Mouse (Mus musculus) brown adipose tissue, adult 24 weeks (tissue): ENCODE measurements around the gene Sms. TPM values are rescaled to one million over a fixed set of nuclear protein-coding genes. Genes with fewer than 3 reads are reported as not detected.

ENCODE experiments used
- H3K27ac ChIP-seq: fragments of 200-500 bp; replicated peaks from 2 replicates; pipeline ENCODE4 v1.5.1; 2012; ENCODE audit warnings: low read depth, mild to moderate bottlenecking, low read length
- H3K4me1 ChIP-seq: fragments of 200-500 bp; 2 replicates; pipeline ENCODE4 v1.6.1; 2012; ENCODE audit warnings: low read length, mixed read lengths; ENCODE audit not compliant: control insufficient read depth, insufficient read depth, insufficient read length
- H3K4me3 ChIP-seq: fragments of 200-500 bp; 2 replicates; pipeline ENCODE4 v1.5.1; 2012; ENCODE audit warnings: low read depth, mild to moderate bottlenecking, low read length, moderate library complexity; ENCODE audit not compliant: insufficient read depth
- polyA plus RNA-seq: library from polyadenylated mRNA; stranded (reverse); fragments of >200 nt; gene quantifications from 2 replicates; pipeline ENCODE4 v1.2.4, GENCODE M21; 2012; ENCODE audit not compliant: missing spikeins, insufficient read depth, insufficient read length

The Sms gene
- polyA plus RNA-seq, 1 experiment, result 6.7 TPM

GRCm38 (mm10) chrX:157476153-157476810, 15.8 kb downstream of the Sms start:
- Histone ChIP-seq H3K4me3 (no peak overlapping the region), H3K27ac (no peak overlapping the region), H3K4me1 (no peaks in the 10 kb centered on the region)

- H3K4me1 ChIP-seq, result no peaks in the 10 kb centered on the region
- no peak overlapping the region for H3K4me3 ChIP-seq
Observed at GRCm38 (mm10) chrX:157471711-157472660, 20.1 kb downstream of the Sms start.

GRCm38 (mm10) chrX:157468795-157469194, 23.3 kb downstream of the Sms start:
- no peak overlapping the region for H3K27ac ChIP-seq
- no peaks in the 10 kb centered on the region for H3K4me1 ChIP-seq
- H3K4me3 ChIP-seq, result no peak overlapping the region

More at GRCm38 (mm10) chrX:157471711-157472660, 20.1 kb downstream of the Sms start:
- no peak overlapping the region for H3K27ac ChIP-seq

- Histone ChIP-seq H3K4me3 (no peak overlapping the region), H3K27ac (no peak overlapping the region)
Observed at GRCm38 (mm10) chrX:157468055-157468454, 24.0 kb downstream of the Sms start.

GRCm38 (mm10) chrX:157465949-157466348, 26.1 kb downstream of the Sms start:
- Histone ChIP-seq H3K4me1 (no peaks in the 10 kb centered on the region), H3K27ac (no peak overlapping the region), H3K4me3 (no peak overlapping the region)

More at GRCm38 (mm10) chrX:157468055-157468454, 24.0 kb downstream of the Sms start:
- no peaks in the 10 kb centered on the region for H3K4me1 ChIP-seq

DNA sequence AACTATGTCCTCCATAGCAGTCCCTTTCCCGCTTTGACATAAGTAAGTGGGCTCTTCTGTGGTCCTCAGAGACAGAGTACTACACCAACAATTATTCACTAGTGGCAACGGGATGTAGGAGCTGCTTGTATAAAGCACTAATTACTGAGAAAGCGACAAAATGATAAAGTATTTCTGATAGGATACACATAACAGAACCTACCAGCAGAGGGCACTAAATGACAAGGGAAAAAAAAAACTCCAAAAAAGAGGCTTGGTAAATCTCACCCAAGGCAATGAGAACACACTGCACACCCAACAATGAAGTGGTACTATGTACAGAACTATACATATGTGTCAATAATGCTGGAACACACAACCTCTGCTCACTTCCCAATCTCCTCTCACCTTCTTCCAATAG, 29.4 kb downstream of the Sms start:
- no peak overlapping the region for H3K4me3 ChIP-seq
- no peaks in the 10 kb centered on the region for H3K4me1 ChIP-seq
- no peak overlapping the region for H3K27ac ChIP-seq

GRCm38 (mm10) chrX:157454430-157454829, 37.7 kb downstream of the Sms start:
- H3K27ac ChIP-seq, result no peak overlapping the region
- H3K4me3 ChIP-seq, result no peak overlapping the region
- H3K4me1 ChIP-seq, result no peaks in the 10 kb centered on the region

GRCm38 (mm10) chrX:157449000-157449399, 43.1 kb downstream of the Sms start:
- Histone ChIP-seq H3K4me1 (no peaks in the 10 kb centered on the region), H3K27ac (no peak overlapping the region), H3K4me3 (no peak overlapping the region)

DNA sequence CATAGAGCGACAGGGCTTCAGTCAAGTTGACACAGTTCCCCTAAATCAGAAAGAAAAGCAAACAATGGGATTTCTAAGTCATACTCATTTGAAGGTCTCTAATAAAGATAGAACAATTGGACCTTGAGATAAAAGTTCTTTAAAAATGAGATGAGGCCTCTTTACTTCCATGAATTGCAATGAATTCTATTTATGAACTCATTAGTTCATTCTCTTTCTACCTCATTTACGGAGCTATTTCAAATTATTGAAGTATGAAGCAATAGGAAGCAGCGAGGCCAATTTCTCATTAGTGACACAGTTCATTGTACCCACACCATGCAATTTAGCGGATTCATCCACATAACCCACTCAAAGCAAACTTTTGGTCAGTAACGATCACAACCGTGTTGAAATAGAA, 44.7 kb downstream of the Sms start:
- Histone ChIP-seq H3K4me1 (no peaks in the 10 kb centered on the region), H3K4me3 (no peak overlapping the region), H3K27ac (no peak overlapping the region)

- Histone ChIP-seq H3K27ac (no peak overlapping the region), H3K4me3 (no peak overlapping the region)
Observed at GRCm38 (mm10) chrX:157434768-157435167, 57.3 kb downstream of the Sms start.

DNA sequence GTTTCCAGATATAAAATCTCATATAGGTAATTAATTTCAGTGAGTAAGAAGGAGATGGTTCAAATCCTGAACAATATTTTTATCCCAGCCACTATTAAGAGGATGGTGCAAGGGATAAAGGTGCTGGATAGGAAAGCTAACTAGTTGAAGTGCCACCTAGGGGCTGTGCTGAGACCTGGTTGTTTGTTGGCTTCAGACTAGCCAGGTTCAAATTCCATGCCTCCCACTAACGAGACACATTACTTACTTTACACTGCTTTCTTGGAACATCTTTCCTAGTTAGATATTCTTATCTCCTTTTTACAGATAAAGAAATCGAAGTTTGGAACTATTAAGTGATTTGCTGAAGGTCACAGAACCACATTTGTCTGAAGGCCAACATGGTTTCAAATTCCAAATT, 72.6 kb downstream of the Sms start:
- Histone ChIP-seq H3K27ac (no peak overlapping the region), H3K4me3 (no peak overlapping the region), H3K4me1 (no peaks in the 10 kb centered on the region)

More at GRCm38 (mm10) chrX:157434768-157435167, 57.3 kb downstream of the Sms start:
- H3K4me1 ChIP-seq, result no peaks in the 10 kb centered on the region

DNA sequence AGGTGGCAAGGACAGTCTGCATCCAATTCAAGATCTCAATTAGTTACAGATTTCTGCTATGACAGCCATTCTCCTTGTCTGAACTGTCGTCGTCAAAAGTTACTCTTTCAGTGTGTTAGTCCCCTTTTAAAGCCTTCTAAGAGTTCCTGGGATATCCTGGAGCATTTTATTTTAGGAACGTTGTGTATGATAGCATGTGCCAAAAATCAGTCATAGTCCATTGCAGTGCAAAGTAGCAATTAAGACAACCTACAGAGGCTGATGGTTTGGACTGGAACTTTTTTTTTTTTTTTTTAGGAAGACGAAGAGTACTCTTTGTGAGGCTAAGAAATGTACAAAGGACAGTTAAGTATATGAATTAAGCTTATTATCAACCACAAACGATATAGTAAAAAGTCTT, 76.9 kb downstream of the Sms start, which contains the start of gene Phex:
Phex (minus strand) TSS at position 101 of the 400 bp plus-strand sequence.
- H3K27ac ChIP-seq, result no peak within 1 kb of the TSS
- H3K4me3 ChIP-seq, result no peak within 1 kb of the TSS
- H3K4me1 ChIP-seq, result no peaks in the 10 kb centered on the region

DNA sequence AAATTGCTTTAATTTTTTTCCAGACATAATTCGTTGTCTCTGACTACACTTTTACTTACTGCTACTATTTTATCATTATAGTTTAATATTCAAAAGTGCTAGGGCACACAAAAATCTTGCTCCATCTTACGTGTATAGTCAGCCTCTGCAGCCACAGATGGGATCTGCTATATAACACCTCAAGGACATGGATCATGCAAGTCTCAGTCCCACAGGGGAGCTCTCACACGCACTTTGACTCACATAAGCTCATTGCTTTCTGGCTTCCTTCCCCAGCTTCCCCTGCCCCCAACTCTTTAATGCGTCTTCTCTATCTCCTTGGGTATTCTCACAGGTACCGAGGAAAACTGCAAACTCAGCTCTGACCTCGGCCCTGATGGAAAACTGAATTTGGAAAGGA, 87.2 kb downstream of the Sms start:
- no peaks in the 10 kb centered on the region for H3K4me1 ChIP-seq
- H3K4me3 ChIP-seq, result no peak overlapping the region
- H3K27ac ChIP-seq, result no peak overlapping the region
